Mouse (Mus musculus): ENCODE measurements around the gene 4930444G20Rik.
"Not testable (repeated sequence)": the region's sequence is repeated elsewhere in the genome, so short reads cannot be mapped to it uniquely, and the experiment has no call there.

The 4930444G20Rik gene

GRCm38 (mm10) chr10:22067979-22068378 is at the start of gene 4930444G20Rik:
Gene 4930444G20Rik (minus strand): TSS chr10:22068079.
- not testable (repeated sequence) for DNase-seq (ENCODE audit: low read depth, low spot score)

DNA sequence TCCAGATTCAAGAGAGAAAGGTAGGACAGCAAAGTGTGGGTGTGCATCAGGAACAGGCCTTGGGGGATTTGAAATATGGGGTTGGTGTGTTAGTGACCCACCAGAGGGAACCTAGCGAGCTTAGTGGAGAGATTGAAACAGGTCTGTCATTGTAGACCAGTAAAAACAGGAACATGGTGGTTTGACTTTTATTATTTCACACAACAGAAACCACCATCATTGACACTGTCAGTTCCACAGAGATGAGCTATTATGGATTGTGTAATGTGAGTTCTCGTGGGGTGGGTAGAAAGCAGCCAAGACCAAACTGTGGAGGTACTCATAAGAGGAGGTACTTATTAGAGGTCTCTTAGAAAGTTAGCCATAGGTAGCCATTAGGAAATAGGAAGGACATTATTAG is 6.7 kb upstream of the 4930444G20Rik start:
- DNase-seq (ENCODE audit: low read depth, low spot score): no peak

GRCm38 (mm10) chr10:22072739-22073138 is 4.9 kb upstream of the 4930444G20Rik start:
- no peak for DNase-seq (ENCODE audit: low read depth, low spot score)

GRCm38 (mm10) chr10:22070576-22070975 is 2.7 kb upstream of the 4930444G20Rik start:
- no peak for DNase-seq (ENCODE audit: low read depth, low spot score)

DNA sequence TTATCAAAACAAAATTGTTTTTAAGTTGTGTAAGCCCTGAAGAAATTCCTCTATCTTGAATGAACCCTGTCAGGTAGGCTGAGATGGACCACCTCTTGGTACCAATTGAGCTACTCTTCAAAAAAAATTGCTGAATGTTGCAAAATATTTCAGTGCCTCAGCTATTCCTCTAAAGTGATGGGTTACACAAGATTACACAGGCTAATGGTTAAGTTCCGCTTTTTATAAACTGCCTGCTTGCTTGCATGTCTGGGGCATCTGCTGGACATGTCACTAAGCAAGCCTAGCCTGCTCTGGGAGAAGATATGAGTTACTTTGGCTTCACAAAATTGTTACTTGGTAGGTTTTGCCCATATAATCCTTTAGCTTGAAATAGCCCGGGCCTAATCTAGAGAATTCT is 2.3 kb upstream of the 4930444G20Rik start:
- DNase-seq (ENCODE audit: low read depth, low spot score): no peak

- DNase-seq (ENCODE audit: low read depth, low spot score): no peak
Observed at GRCm38 (mm10) chr10:22059415-22059814, 8.5 kb downstream of the 4930444G20Rik start.

- DNase-seq (ENCODE audit: low read depth, low spot score): no peak
Observed at GRCm38 (mm10) chr10:22059026-22059325, 8.9 kb downstream of the 4930444G20Rik start.

DNA sequence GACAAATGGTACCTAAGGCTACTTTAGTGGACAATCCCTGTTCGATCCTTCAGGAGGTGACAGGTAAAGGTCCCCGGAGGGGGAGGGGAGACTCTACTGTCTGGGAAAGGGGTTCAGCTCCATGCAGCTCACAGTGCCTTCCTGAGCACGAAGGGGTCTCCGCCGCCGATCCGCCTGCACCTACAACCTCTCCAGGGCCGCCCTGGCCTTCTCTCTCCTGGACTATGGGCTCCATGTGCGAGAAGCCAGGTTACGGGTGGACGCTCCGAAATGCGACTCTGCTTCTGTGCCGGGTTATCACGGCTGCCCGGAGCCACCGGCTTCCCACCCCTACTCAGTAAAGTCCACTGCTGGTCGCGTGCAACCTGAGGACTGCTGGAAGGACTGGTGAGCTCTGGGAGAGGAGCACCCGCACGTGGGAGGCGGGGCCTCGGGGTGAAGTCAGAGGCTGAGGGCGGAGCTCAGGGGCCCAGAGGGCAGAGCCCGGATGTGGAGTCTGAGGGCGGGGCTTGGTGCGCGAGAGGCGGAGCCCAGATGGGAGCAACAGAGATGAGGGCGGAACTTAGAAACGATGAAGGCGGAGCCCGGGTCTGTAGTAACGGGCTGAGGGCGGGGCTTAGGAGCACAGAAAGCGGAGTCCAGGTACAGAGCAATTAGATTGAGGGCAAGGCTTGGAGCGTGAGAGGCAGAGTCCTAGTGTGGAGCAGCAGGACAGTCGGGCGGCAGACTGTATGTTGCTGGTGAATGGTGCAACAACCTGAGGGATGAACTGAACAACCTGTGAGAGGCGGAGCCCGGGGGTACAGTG is 9.5 kb downstream of the 4930444G20Rik start:
- peak; percentile 76 for DNase-seq (ENCODE audit: low read depth, low spot score)

GRCm38 (mm10) chr10:22055308-22055707 is 12.6 kb downstream of the 4930444G20Rik start:
- no peak for DNase-seq (ENCODE audit: low read depth, low spot score)

DNA sequence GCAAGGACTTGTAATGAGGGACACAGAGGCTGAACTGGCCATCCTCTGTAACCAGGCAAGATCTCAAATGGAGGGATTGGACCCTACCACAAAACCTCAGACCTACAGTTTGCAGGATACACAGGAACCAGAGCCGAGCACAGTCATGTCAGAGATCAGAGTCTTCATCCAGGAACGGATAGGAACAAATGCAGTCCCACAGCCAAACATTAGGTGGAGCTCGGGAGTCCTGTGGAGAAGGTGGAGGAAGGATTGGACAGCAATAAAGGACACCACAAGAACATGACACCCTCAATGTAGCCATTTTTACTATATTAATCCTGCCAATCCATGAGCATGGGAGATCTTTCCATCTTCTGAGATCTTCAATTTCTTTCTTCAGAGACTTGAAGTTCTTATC is 31.6 kb downstream of the 4930444G20Rik start:
- not testable (repeated sequence) for DNase-seq (ENCODE audit: low read depth, low spot score)

DNA sequence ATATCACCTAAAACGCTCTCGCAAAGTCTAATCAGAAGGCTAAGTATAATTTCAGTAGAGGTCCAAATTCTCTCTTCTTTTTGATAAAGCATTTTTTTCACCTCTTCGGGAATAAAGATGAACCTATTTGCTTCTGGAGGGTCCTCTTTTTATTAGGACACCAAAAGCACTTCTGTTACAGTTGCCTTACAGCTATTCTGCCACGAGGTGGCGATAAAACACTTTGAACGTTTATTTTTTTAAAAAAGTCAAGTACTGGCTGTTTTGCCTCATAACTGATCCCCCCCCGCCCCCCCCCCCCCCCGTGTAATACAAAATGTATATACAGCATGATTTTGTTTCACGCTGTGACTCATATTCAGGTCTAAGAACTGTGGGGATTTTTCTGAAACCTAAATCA is 33.6 kb downstream of the 4930444G20Rik start:
- DNase-seq (ENCODE audit: low read depth, low spot score): no peak

GRCm38 (mm10) chr10:22018618-22019017 is 49.3 kb downstream of the 4930444G20Rik start:
- no peak for DNase-seq (ENCODE audit: low read depth, low spot score)

DNA sequence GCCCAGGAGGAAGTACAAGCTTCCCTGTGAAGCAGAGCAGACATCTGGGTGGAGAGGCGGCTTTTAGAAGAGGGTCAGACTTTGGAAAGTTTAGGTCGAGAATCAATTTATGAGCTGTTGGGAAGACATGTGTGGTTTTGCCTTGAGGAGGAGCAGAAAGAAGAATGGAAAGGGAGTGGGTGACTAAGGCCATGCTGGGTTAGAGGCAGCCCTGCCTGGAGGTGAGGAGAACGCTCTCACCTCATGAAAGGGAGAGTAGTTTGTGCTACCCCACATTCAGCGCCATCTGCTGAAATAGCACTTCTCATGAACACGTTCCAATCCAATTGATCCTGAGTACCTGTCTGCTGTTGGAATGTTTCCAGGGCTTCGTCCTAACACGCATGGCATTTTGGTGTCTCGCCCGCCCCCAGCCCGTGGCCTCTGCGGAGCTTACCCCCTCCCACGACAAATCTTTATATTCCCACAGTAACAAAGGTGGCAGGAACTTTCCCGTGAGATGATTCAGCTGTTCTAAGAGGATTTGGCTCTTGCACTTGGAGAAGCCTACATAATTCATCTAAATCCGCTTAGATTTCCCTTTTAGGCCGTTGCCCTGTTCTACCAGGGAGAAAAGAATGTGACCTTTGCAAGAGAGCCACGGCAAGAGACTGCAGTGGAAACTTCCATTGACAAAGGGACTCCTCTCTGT is 50.3 kb downstream of the 4930444G20Rik start:
- no peak for DNase-seq (ENCODE audit: low read depth, low spot score)

All from mesoderm, embryonic 11.5 days (tissue).